Mouse (Mus musculus) gastrocnemius, adult 18-20 months (tissue): Measurements from ENCODE around the gene Krtap4-1. TPM values are rescaled to one million over a fixed set of nuclear protein-coding genes. Genes with fewer than 3 reads are reported as not detected.
"Not testable (repeated sequence)": the region's sequence is repeated elsewhere in the genome, so short reads cannot be mapped to it uniquely, and the experiment has no call there.

ENCODE experiments used
- DNase-seq: peaks from one replicate; pipeline ENCODE4 v3.0.0; 2021; ENCODE audit warnings: low spot score
- long read RNA-seq, 2 experiments: library from polyadenylated mRNA; stranded (forward); transcript quantifications; one replicate each; pipeline ENCODE4 v2.0.0; 2021
- total RNA-seq, 2 experiments: library from RNA; stranded (reverse); gene quantifications; 2 replicates each; pipeline ENCODE4 v1.2.3; 2021

Gene Krtap4-1
- total RNA-seq: not detected
- long read RNA-seq, experiment 1: 0 reads
- long read RNA-seq, experiment 2: 0 reads

GRCm38 (mm10) chr11:99628138-99628537 is at the start of gene Krtap4-1:
Krtap4-1 (minus strand) TSS chr11:99628238.
- no peak for DNase-seq

DNA sequence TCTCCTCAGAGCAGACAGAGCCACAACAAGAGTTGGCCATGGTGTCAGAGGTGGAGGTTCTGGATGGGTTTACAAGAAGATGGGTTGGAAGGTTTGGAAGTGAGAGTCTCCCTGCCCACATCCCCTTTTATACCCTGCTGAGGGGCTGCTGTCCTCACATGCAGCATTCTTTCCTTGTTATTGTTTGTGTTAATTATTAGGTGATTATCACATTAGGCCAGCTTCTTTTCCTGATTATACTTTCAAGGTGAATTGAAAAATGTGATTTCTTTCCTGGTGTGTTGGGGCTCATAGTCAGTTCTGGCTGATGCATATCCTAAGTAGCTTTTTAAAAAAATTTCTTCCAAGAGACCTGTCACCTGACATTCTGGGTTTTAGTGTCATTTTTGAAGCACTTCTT is 37.8 kb upstream of the Krtap4-1 start, which contains the start of gene Krtap4-6:
Gene Krtap4-6, minus strand, starts transcription at position 101 of the 400 bp plus-strand sequence.
- DNase-seq: no peak

GRCm38 (mm10) chr11:99662802-99663201 is 34.8 kb upstream of the Krtap4-1 start:
- no peak for DNase-seq

DNA sequence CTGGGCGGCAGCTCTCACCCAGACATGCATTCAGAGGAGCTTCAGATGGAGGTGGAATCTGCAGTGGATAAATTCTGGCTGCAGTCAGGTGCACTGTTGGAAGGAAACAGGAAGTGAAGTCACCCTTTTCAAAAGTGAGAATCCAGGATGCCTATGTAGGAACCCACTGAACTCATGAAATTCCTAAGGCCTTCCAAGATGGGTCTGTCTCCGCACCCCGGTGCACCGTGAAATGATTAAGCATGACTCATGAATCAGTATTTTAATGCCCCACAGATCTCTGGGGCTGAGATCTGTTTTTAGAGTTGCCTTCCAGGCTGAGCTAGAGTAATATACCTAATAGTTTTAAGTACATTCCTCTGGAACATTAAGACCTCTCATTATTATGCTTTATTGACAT is 31.2 kb upstream of the Krtap4-1 start:
- no peak for DNase-seq

- not testable (repeated sequence) for DNase-seq
Measured at GRCm38 (mm10) chr11:99658467-99659010, 30.5 kb upstream of the Krtap4-1 start, which contains the start of gene Gm11563. Gm11563 (minus strand) TSS chr11:99658960.

DNA sequence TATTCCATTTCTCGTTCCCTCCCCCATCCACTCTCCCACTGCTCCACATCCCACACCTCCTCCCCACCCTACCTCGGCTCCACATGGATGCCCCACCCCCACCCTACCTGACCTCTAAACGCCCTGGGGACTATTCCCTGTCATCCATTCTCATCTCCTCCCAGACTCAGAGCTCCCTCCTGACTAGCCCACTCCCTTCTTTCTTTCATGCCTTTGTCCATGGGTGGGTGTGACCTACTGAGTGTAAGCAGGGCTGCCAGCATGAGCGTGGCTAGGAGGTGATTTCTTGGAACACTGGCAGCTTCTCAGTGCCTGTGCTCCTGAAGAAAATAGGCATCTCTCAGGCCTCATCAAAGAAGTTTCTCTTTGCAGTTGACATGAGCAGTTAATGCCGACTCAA is 29.0 kb upstream of the Krtap4-1 start:
- DNase-seq: no peak

- DNase-seq: no peak
Measured at GRCm38 (mm10) chr11:99650136-99650535, 22.1 kb upstream of the Krtap4-1 start, which contains the start of gene Gm11555. Gm11555 (minus strand) TSS chr11:99650236.

GRCm38 (mm10) chr11:99646444-99646843 is 18.4 kb upstream of the Krtap4-1 start:
- no peak for DNase-seq

DNA sequence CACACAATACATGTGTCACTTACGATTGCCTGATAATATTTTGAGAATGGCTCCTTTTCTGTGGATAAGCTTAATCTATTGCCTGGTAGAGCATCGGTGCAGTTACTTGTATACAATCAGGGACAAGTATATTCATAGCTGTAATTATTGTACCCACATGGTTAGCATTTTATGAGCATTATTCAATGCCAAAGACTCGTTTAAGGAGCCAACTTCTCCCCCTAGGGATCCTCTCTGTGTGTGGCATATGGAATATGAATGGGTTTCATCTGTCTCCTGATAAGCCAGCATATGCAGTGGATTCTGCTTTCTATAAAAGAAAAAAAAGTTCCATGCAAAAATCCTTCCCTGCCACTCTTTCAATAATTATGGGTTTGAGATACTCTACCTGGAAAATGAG is 16.3 kb upstream of the Krtap4-1 start:
- no peak for DNase-seq

DNA sequence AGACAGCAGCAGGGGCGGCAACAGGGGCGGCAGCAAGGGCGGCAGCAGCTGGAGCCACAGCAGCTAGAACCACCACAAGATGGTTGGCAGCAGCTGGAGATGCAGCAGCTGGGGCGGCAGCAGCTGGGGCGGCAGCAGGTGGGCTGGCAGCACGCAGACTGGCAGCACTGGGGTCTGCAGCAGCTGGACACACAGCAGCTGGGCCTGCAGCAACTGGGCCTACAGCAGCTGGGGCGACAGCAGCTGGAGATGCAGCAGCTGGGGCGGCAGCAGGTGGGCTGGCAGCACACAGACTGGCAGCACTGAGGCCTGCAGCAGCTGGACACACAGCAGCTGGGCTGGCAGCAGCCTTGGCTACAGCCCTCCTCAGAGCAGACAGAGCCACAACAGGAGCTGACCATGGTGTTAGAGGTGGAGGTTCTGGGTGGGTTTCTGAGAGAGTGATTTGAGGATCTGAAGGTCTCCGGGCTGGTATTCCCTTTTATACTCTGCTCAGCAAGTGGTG is 15.6 kb upstream of the Krtap4-1 start, which contains the start of gene Krtap4-7:
Gene Krtap4-7, minus strand, starts transcription at position 455 of the 505 bp plus-strand sequence.
- not testable (repeated sequence) for DNase-seq

DNA sequence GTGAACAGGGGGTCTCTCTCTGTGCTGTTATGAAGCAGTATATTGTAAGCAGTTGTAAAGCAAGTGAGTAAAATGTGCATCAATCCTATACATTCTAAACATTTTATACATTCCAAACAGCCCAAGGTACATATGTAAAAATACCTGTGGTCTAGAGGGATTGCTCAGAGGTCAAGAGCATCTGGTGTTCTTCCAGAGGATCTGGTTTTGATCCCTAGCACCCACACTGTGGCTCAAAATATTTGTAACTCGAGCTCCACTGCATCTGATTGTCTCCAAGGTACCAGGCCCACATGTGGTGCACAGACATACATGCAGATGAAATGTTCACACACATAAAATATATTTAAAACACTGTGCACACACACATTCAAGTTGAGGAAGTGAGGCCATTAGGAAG is 12.9 kb upstream of the Krtap4-1 start:
- no peak for DNase-seq

- DNase-seq: no peak
Measured at GRCm38 (mm10) chr11:99637086-99637485, 9.0 kb upstream of the Krtap4-1 start.

DNA sequence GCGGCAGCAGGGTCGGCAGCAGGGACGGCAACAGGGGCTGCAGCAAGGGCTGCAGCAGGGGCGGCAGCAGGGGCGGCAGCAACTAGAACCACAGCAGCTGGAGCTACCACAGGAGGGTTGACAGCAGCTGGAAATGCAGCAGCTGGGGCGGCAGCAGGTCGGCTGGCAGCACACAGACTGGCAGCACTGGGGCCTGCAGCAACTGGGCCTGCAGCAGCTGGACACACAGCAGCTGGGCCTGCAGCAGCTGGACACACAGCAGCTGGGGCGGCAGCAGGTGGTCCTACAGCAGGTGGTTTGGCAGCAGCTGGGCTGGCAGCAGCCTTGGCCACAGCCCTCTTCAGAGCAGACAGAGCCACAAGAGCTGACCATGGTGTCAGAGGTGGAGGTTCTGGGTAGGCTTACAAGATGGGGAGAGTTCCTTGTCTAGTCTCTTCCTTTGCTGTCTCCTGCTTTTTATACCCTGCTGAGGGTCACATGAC is 6.7 kb upstream of the Krtap4-1 start, which contains the start of gene Krtap4-2:
Gene Krtap4-2, minus strand, starts transcription at position 432 of the 482 bp plus-strand sequence.
- DNase-seq: no peak

DNA sequence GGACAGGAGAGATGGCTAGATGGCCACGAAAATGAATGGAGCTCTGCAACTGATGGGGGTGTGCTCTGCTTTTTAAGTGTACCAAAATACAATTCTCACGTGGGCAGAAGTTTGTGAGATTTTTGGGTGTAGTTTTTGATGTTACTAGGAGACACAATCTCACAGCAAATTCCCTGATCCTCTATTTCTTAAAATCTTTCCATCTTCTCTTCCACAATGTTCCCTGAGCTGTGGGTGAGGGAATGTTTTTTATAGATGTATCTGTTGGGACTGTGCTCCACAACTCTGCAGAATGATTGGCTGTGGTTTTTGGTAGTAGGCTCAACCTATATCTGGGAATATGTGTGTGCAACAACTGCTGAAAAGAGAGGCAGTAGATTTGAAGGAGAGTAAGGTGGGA is 5.3 kb upstream of the Krtap4-1 start:
- DNase-seq: no peak

GRCm38 (mm10) chr11:99630890-99631289 is 2.9 kb upstream of the Krtap4-1 start:
- no peak for DNase-seq

GRCm38 (mm10) chr11:99620335-99620734 is 7.7 kb downstream of the Krtap4-1 start, which contains the start of gene Gm11562:
Gm11562 (minus strand) TSS chr11:99620435.
- DNase-seq: no peak

DNA sequence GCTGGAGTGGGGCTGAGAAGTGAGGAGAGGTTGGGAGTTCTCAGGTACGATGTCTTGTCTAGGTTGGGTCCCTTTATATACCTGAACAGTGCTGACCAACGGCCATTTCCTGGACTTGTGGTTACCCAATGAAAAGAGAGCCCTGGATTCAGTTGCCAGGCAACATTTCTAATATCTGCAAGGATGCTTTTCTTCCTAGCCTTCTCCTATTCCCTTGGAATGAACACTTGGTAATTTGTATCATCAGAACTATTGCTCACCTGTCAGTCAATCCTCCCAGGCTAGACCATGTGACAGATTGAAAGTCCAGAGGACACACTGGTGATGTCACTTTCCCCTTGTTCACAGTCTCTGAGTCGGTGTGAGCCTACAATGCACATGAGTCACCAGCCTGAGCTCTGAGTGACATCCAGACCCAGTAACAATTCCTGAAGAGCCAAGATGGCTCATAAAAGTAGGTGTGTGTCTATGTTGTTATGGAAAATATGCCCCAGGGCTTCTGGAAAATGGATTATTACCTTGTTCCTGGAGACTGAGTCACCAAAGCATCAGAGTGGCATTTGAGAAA is 13.2 kb downstream of the Krtap4-1 start, which contains the start of gene Krtap2-4:
Gene Krtap2-4, minus strand, starts transcription at position 51 of the 568 bp plus-strand sequence.
- no peak for DNase-seq

- not testable (repeated sequence) for DNase-seq
Measured at GRCm38 (mm10) chr11:99610089-99610488, 17.9 kb downstream of the Krtap4-1 start, which contains the start of gene Gm11937. Gm11937 (minus strand) TSS chr11:99610189.

GRCm38 (mm10) chr11:99609126-99609525 is 18.9 kb downstream of the Krtap4-1 start:
- DNase-seq: no peak

- DNase-seq: not testable (repeated sequence)
Measured at GRCm38 (mm10) chr11:99603208-99603607, 24.8 kb downstream of the Krtap4-1 start, which contains the start of gene Gm11938. Gm11938 (minus strand) TSS chr11:99603308.

GRCm38 (mm10) chr11:99597742-99598141 is 30.3 kb downstream of the Krtap4-1 start, which contains the start of gene Krtap9-3:
Krtap9-3 (minus strand) TSS chr11:99598105.
- DNase-seq: not testable (repeated sequence)

DNA sequence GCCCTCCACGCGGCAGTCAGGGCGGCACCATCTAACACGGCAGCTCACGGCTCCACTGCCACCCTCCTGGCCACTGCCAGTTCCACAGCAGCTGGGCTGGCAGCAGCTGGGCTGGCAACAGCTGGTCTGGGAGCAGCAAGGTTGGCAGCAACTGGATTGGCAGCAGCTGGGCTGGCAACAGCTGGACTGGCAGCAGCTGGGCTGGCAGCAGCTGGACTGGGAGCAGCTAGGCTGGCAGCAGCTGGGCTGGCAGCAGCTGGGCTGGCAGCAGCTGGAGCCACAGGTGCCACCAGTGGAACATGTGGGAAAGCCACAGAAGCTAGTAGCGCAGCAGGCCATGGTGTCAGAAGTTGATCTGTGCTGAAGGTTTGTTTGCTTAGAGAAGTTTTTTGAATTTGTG is 37.1 kb downstream of the Krtap4-1 start, which contains the start of gene Krtap1-3:
Gene Krtap1-3, minus strand, starts transcription at position 359 of the 400 bp plus-strand sequence.
- no peak for DNase-seq
